Mouse (Mus musculus) layer of hippocampus, adult 2 months (tissue): Measurements from ENCODE around the gene Creb5. TPM values are rescaled to one million over a fixed set of nuclear protein-coding genes. Genes with fewer than 3 reads are reported as not detected.

Source experiments
- DNase-seq, 2 experiments: peaks; one replicate each; pipeline ENCODE4 v3.0.0; 2022; ENCODE audit warnings: low spot score in 2 of 2
- H3K27ac ChIP-seq: fragments of 200-600 bp; 2 replicates; pipeline ENCODE4 v1.8.1; 2022
- H3K4me3 ChIP-seq: fragments of 200-600 bp; 2 replicates; pipeline ENCODE4 v1.8.1; 2022; ENCODE audit warnings: mild to moderate bottlenecking
- CTCF ChIP-seq: fragments of 200-600 bp; conservative IDR thresholded peaks from 2 replicates; pipeline ENCODE4 v1.8.1; 2022; ENCODE audit warnings: antibody characterized with exemption, mild to moderate bottlenecking, moderate library complexity
- total RNA-seq, 2 experiments: library from RNA; stranded (reverse); gene quantifications; 2 replicates each; pipeline ENCODE4 v1.2.3; 2021

The Creb5 gene
- total RNA-seq, 2 experiments from 2014 or later = 5.0 to 5.6 TPM

DNA sequence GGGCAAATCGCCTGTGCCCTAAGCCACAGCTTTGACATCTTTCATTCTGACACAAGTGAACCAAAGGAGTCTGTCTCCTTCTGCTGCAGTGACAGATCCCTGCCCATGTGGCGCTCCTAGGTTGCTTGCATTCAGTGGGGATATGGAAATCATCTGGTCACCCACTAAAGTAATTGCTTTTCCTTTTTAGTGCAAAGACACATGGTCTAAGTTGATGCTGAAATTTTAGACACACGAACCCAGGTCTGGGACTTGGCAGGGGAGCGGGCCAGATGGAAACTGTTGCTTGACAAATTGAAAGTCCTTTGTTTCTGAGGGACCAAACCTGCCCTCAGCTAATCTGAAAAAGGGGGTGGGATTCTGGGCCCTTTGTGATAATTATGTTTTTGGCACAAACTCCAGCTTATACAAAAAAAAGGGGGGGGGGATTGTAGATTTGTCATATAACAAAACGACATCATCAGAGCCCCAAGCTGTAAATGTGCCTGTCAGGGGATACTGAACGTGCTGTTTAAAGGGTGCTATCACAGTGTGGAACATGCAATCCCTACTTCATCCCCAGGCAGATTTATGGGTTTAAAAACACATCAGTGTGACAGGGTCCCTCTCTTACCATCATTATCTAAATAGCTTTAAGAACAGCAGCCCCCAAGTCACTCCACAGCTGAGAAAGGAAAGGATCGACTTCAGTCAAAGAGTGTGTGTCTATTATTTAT is 401.9 kb downstream of the Creb5 start:
- Histone ChIP-seq H3K27ac (no peak overlapping the region), H3K4me3 (no peak overlapping the region)
- no peak for DNase-seq
- no peak for TF ChIP-seq CTCF

DNA sequence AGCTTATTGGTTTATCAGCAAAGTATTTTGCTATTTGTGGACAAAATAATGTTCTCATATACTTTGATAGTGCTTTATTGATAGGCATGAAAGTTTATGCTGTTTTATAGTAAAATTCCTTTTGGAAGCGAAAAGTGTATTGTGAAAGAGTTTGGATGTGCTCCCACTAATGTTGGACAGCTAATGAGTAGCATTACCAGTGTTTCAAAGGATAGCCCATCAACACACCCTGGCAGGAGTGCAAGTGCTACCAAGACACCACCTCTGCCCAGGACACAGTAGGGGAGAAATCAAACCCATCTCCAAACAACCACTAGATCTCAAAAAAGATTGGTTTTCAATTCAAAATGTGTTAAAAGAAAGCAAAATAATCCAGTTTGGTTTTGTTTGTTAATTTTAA is 403.9 kb downstream of the Creb5 start:
- DNase-seq = no peak
- H3K27ac ChIP-seq = no peak overlapping the region
- TF ChIP-seq CTCF = no peak
- no peak overlapping the region for H3K4me3 ChIP-seq

DNA sequence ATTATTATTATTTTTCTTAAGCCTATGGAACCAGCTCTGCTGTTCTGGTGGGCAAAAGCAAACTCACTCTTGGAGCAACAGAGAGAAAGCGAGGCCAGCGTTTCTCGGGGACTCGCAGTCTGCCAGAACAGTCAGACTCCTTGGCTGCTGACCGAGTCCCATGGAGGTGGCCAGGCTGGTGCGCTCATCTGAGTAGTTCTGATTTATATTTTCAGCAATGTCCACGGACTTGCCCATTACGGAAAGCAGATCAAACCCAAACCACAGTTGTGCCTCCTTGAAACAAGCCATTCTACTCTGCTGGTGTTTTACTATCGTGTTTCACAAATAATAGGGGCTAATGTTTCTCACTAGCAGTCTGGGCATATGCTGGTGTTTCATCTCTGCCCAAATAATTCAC is 408.1 kb downstream of the Creb5 start:
- no peak for DNase-seq
- Histone ChIP-seq H3K27ac (no peak overlapping the region), H3K4me3 (no peak overlapping the region)
- TF ChIP-seq CTCF = no peak

DNA sequence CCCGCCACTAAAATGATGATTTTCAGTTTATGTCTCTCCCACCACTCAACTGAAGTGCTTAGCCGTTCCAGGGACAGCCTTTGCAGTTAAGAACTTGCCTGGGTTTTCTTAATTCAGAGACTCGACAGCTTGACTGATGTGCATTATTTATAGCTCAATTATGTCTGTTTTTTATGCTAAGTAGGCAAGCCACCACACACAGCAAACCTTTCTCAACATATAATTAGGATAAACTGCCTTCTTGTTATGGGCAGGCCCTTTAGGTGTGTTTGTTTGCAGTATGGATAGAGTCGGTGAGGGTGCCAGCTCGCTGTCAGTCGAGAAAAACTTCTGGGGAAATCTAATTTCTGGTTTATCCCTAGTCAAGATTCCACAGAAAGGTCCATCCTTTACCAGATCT is 409.4 kb downstream of the Creb5 start:
- no peak for DNase-seq
- no peak for TF ChIP-seq CTCF
- H3K4me3 ChIP-seq = no peak overlapping the region
- H3K27ac ChIP-seq = no peak overlapping the region

DNA sequence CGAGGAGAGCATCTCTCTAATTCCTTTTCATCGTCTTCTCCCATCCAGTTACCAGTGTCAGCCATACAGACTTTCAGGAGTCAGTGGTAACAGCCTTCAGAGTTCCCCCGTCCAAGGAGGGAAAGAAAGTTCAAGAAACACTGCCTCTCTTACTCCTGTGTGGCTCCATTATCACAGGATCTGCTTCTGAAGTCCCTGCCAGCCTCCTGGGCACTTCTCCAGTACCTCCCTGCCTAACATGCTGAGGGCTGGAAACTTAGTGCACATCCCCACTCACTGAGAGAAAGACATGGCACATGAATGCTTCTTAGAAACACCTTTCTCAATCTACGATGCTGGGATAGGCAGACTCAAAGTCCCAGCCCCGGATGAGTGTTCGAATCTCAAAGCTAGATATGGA is 409.9 kb downstream of the Creb5 start:
- Histone ChIP-seq H3K27ac (no peak overlapping the region), H3K4me3 (no peak overlapping the region)
- DNase-seq = no peak
- TF ChIP-seq CTCF = no peak

DNA sequence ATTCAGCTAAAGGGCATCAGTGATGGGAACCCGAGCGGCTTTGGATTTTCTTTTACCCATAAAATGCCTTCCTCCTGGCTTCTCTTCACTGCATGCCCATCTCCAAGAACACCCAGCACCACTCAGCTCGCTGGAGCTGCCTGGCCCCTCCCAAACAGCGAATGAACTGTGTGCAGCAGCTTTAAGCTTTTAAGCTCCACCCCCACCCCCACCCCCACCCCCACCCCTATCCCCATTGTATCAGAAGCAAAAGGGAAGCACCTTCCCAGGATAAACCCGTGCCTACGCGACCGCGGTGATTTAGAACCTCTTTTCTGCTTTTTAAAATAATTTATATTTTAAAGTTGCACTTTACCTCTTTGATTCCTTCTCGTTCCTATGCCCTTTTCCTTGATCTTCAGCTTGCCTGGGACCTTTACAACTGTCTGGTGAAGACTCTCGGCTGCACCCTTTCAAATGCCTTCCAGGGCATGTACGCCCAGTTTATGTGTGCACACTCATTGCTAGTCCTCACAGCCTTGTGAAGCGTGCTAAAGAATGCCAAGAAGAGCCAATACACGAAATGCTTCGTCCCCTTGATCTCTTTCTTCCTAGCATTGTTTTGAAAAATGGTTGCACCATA is 411.2 kb downstream of the Creb5 start:
- Histone ChIP-seq H3K4me3 (no peak overlapping the region), H3K27ac (no peak overlapping the region)
- no peak for TF ChIP-seq CTCF
- no peak for DNase-seq

DNA sequence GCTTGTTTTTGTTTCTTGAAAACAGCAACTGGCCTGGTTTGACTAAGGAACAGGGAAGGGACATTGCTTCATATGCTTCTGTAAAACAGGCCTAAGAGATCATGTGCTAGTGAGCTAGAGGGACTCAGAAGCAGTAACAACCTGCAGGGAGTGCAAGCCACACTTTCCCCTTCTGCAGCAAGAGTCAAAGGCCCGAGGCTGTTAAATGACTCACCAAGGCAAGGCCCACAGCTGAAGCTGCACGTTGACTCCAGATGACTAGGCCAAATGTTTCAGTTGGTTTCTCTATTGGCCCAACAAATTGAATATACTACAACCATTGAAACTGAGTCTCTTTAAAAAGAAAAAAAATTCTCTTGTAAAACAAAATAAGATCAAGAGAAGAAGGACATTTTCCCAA is 417.4 kb downstream of the Creb5 start:
- Histone ChIP-seq H3K4me3 (no peak overlapping the region), H3K27ac (no peak overlapping the region)
- TF ChIP-seq CTCF = no peak
- no peak for DNase-seq

DNA sequence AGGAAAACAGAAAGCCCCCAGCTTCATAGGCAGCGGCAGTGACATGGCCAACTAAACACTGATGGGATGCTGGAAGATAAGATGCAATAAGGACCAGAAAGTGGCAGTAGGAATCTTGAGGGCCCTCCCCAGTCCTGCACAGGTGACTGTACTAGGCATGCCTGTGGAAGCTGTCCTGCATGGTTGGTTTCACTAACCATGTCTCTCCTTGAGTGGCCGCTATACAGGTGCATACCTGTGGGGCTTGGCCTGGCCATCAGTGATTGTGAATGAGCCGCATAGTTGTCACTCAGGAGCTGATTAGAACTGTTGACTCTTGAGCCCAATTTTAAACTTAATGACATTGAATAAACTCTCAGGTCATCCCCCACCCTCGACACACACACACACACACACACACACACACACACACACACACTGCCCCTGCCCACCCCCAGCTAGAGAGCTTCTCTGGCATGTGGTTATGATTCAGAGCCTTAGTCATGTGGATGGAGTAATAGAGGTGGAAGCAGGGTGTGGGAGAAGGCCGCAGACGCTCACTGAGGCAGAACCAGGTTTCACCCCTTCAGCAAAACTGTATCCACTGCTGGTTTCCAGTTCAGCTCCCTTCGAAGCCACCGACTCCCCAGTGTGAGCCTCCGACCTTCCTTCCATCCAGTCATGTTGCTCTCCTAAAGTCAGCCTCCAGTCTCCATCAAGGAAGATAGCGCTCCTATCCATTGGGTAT is 419.7 kb downstream of the Creb5 start:
- Histone ChIP-seq H3K27ac (no peak overlapping the region), H3K4me3 (no peak overlapping the region)
- no peak for TF ChIP-seq CTCF
- DNase-seq = no peak

DNA sequence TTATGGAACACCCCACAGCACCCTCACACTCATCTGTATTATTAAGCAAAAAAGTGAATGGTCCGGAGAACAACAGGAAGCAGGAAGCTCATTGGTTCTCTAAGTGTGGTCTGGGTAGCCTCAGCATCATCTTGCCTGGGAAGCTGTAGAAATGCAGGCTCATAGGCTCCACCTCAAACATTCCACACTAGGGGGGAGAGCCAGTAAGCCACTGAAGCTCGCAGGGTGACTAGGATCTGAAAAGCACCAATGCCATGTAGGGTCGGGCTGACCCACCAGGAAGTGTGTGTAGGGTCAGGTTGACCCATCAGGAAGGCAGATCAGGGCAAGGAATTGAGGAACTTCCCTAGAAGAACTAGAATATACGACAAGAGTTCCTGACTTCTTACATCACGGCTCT is 420.7 kb downstream of the Creb5 start:
- no peak for DNase-seq
- H3K27ac ChIP-seq = no peak overlapping the region
- no peak overlapping the region for H3K4me3 ChIP-seq
- TF ChIP-seq CTCF = no peak

DNA sequence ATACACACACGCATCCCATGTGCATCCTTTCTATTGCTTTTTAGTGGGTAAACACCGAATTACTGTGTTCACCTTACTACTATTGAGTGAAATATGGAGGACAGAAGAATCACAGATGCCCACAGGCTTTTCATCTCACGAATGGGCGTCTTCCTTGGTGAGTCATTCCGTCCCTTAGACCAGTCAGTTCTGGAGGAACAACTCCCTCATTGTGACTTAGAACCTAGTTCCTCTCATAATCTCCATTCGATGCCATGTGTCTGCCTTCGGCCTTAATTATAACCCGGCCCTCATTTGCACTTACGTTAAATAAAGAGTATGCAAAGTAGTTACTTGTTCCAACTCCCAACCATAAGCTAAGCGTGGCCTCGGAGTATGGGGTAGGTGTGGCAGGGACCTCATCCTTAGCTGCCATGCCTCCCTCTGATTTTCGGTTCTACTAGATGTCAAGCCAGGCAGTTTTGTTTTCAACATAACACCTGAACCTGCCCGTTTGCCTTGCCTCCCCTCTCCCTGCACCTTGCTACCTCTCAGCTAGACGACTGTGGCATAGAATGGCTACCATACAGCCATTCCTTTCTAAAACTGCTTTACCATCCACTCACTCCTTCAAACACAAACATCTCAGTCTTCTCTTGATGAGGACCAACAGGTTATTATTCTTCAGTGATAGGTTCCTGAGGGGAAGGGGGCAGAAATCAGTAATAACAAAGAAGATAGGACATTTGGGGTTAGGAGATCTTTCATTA is 422.8 kb downstream of the Creb5 start:
- Histone ChIP-seq H3K27ac (no peak overlapping the region), H3K4me3 (no peak overlapping the region)
- DNase-seq = no peak
- no peak for TF ChIP-seq CTCF

DNA sequence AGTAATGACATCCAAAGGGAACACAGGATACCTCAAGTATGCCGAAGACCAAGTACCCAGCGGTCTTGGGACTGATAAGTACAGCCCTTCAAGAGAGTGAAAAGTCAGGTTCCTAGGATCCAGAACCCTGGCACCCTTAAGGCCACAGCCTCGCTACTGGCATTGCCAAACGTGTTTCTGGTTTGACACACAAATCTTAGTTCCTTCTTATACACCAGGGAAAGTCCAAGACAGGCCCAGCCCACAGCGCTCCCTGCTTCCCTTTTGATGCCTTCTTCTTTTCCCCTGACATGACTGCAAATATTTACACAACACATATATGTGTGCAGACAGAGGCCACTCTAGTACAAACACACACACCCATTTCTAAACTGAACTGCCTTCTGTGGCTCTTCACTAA is 423.5 kb downstream of the Creb5 start:
- no peak for TF ChIP-seq CTCF
- Histone ChIP-seq H3K27ac (no peak overlapping the region), H3K4me3 (no peak overlapping the region)
- DNase-seq = no peak

DNA sequence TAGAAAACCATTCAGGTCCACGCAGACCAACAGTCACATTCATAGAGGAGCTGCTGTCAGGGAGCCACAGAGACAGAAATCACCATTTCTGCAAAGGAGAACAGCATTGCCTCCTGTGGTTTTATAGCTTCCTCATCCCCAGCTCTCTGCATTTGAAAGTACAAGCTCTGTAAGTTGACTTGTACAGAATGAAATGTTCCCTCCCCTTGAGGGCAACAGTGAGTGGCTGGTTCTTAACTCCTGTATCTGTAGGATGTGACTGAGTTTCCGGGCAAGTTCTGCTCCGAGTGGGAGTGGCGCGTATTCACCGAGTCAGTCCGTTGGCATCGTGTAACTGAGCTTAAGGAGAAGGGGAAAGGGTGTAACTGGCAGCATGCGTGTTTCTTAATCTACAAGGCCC is 426.1 kb downstream of the Creb5 start:
- no peak for DNase-seq
- Histone ChIP-seq H3K4me3 (no peak overlapping the region), H3K27ac (no peak overlapping the region)
- no peak for TF ChIP-seq CTCF

DNA sequence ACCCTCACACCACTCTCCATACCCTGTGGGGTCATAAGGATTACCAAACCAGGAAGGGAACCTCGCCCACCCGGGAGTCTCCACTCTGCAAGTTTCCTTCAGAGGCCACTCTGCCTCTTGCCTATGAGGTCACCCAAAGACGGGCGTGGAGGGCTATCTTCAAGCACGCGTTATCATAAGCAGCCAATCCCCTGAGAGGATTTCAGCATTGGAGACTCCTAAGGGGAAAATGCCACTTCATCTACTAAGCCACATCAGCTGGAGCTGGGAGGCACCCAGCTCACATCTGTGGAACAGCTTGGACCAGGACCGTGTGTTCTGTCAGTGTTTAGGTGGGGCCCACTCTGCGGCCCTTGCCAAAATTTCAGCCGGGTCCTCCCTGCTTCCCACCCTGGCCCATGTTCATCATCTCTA is 427.8 kb downstream of the Creb5 start:
- TF ChIP-seq CTCF = no peak
- H3K27ac ChIP-seq = no peak overlapping the region
- DNase-seq = no peak

More for the DNA sequence above, 427.8 kb downstream of the Creb5 start:
- H3K4me3 ChIP-seq = no peak overlapping the region
